Mouse (Mus musculus) kidney, embryonic 14.5 days (tissue): ENCODE measurements at regions not wholly inside any gene's neighbourhood (a gene's known extent, or its start where the extent isn't known, plus 50 kb on each side); places are given as distances from the start of the nearest gene placed in this dataset.

Experiments used
- ATAC-seq: fragments of 200-750 bp; cut with Nextera tagmentation; 2 replicates; pipeline ENCODE4 v1.8.0; 2017; ENCODE audit warnings: moderate number of reproducible peaks, mild to moderate bottlenecking, moderate TSS enrichment, moderate library complexity; ENCODE audit not compliant: low FRiP score, low TSS enrichment
- H3K27ac ChIP-seq: fragments of 300-500 bp; sonication (generic); 2 replicates; pipeline ENCODE4 v1.5.1; 2014; ENCODE audit warnings: low read depth, mild to moderate bottlenecking, low read length, moderate library complexity, mixed read lengths
- H3K27me3 ChIP-seq: fragments of 300-500 bp; sonication (generic); 2 replicates; pipeline ENCODE4 v1.6.1; 2014; ENCODE audit warnings: mild to moderate bottlenecking, low read length; ENCODE audit not compliant: control insufficient read depth, insufficient read depth
- H3K36me3 ChIP-seq: fragments of 300-500 bp; sonication (generic); 2 replicates; pipeline ENCODE4 v1.6.1; 2014; ENCODE audit warnings: low read length, mixed read lengths; ENCODE audit not compliant: control insufficient read depth, insufficient read depth
- H3K4me1 ChIP-seq: fragments of 300-500 bp; sonication (generic); 2 replicates; pipeline ENCODE4 v1.6.1; 2014; ENCODE audit warnings: low read length, mixed read lengths; ENCODE audit not compliant: control insufficient read depth, insufficient read depth
- H3K4me2 ChIP-seq: fragments of 300-500 bp; sonication (generic); replicated peaks from 2 replicates; pipeline ENCODE4 v1.6.1; 2014; ENCODE audit warnings: low read depth, mild to moderate bottlenecking, low read length
- H3K4me3 ChIP-seq: fragments of 300-500 bp; sonication (generic); 2 replicates; pipeline ENCODE4 v1.5.1; 2014; ENCODE audit warnings: mild to moderate bottlenecking, low read length
- H3K9ac ChIP-seq: fragments of 300-500 bp; sonication (generic); 2 replicates; pipeline ENCODE4 v1.6.1; 2014; ENCODE audit warnings: low read depth, mild to moderate bottlenecking, low read length, moderate library complexity
- H3K9me3 ChIP-seq: fragments of 300-500 bp; sonication (generic); 2 replicates; pipeline ENCODE4 v1.6.1; 2016; ENCODE audit warnings: low read length; ENCODE audit not compliant: control insufficient read depth
- WGBS: fragments of 180-500 bp; shearing (Covaris S2); extraction: QIAGEN DNeasy Blood & Tissue Kit; methylation state at CpG from one replicate; pipeline ENCODE4 v1.1.7; 2014; 5-methylcytosine and 5-hydroxymethylcytosine counted together

GRCm38 (mm10) chr1:42542846-42543549 is 152.6 kb upstream of the Pou3f3 start:
- Histone ChIP-seq H3K4me1 (no peaks in the 10 kb centered on the region; the same call in 1 of the 2 replicates), H3K9ac (no peak overlapping the region), H3K9me3 (no peaks in the 10 kb centered on the region), H3K4me2 (no peak overlapping the region), H3K4me3 (no peak overlapping the region), H3K36me3 (no peaks in the 10 kb centered on the region), H3K27me3 (no peaks in the 10 kb centered on the region), H3K27ac (no peak overlapping the region)
- WGBS, result 39% methylated on average over 15 of the region's 15 CpGs
- no peak; the same call in 1 of the 2 replicates for ATAC-seq

- ATAC-seq, result no peak
- 92% methylated on average over 3 of the region's 3 CpGs for WGBS
These were observed 148.7 kb upstream of the Pou3f3 start for GRCm38 (mm10) chr1:42546879-42547278.

GRCm38 (mm10) chr1:42557301-42557700 is 138.3 kb upstream of the Pou3f3 start:
- WGBS, result 88% methylated on average over 2 of the region's 2 CpGs
- no peak overlapping the region for H3K27ac ChIP-seq
- H3K4me2 ChIP-seq, result no peak overlapping the region
- no peak for ATAC-seq
- no peaks in the 10 kb centered on the region for H3K9me3 ChIP-seq
- H3K4me1 ChIP-seq, result no peaks in the 10 kb centered on the region
- H3K4me3 ChIP-seq, result no peak overlapping the region
- no peaks in the 10 kb centered on the region for H3K36me3 ChIP-seq
- H3K9ac ChIP-seq, result no peak overlapping the region
- no peaks in the 10 kb centered on the region for H3K27me3 ChIP-seq

More at GRCm38 (mm10) chr1:42546879-42547278, 148.7 kb upstream of the Pou3f3 start:
- Histone ChIP-seq H3K9me3 (no peaks in the 10 kb centered on the region), H3K4me1 (no peaks in the 10 kb centered on the region), H3K4me2 (no peak overlapping the region), H3K9ac (no peak overlapping the region), H3K36me3 (no peaks in the 10 kb centered on the region), H3K27ac (no peak overlapping the region), H3K27me3 (no peaks in the 10 kb centered on the region), H3K4me3 (no peak overlapping the region)

GRCm38 (mm10) chr1:42567640-42568039 is 127.9 kb upstream of the Pou3f3 start:
- ATAC-seq, result no peak
- H3K4me1 ChIP-seq, result no peaks in the 10 kb centered on the region
- 81% methylated on average over 6 of the region's 6 CpGs for WGBS

GRCm38 (mm10) chr1:42585191-42585590 is 110.4 kb upstream of the Pou3f3 start:
- H3K4me1 ChIP-seq, result no peaks in the 10 kb centered on the region
- no peak overlapping the region for H3K9ac ChIP-seq
- no peak overlapping the region for H3K27ac ChIP-seq
- WGBS, result 90% methylated on average over 3 of the region's 3 CpGs
- no peak overlapping the region for H3K4me2 ChIP-seq
- ATAC-seq, result no peak
- no peaks in the 10 kb centered on the region for H3K36me3 ChIP-seq
- H3K4me3 ChIP-seq, result no peak overlapping the region
- H3K9me3 ChIP-seq, result no peaks in the 10 kb centered on the region
- no peaks in the 10 kb centered on the region for H3K27me3 ChIP-seq

More at GRCm38 (mm10) chr1:42567640-42568039, 127.9 kb upstream of the Pou3f3 start:
- no peak overlapping the region for H3K27ac ChIP-seq
- H3K27me3 ChIP-seq, result no peaks in the 10 kb centered on the region
- no peak overlapping the region for H3K4me2 ChIP-seq
- no peak overlapping the region for H3K4me3 ChIP-seq
- H3K9me3 ChIP-seq, result no peaks in the 10 kb centered on the region
- H3K9ac ChIP-seq, result no peak overlapping the region
- H3K36me3 ChIP-seq, result no peaks in the 10 kb centered on the region

GRCm38 (mm10) chr1:42588499-42588898 is 107.1 kb upstream of the Pou3f3 start:
- Histone ChIP-seq H3K4me1 (no peaks in the 10 kb centered on the region), H3K9me3 (no peaks in the 10 kb centered on the region), H3K9ac (no peak overlapping the region), H3K27me3 (no peaks in the 10 kb centered on the region), H3K4me3 (no peak overlapping the region), H3K4me2 (no peak overlapping the region), H3K36me3 (no peaks in the 10 kb centered on the region), H3K27ac (no peak overlapping the region)
- 29% methylated on average over 10 of the region's 10 CpGs for WGBS
- no peak for ATAC-seq

- ATAC-seq, result no peak; the same call in 1 of the 2 replicates
- H3K4me2 ChIP-seq, result no peak overlapping the region
- WGBS, result 40% methylated on average over 7 of the region's 7 CpGs
These were observed 106.1 kb upstream of the Pou3f3 start for GRCm38 (mm10) chr1:42589442-42589841.

GRCm38 (mm10) chr1:42591855-42592254 is 103.7 kb upstream of the Pou3f3 start:
- no peaks in the 10 kb centered on the region for H3K9me3 ChIP-seq
- H3K4me3 ChIP-seq, result no peak overlapping the region
- H3K4me2 ChIP-seq, result no peak overlapping the region
- H3K36me3 ChIP-seq, result no peaks in the 10 kb centered on the region
- H3K9ac ChIP-seq, result no peak overlapping the region
- no peaks in the 10 kb centered on the region for H3K27me3 ChIP-seq
- H3K4me1 ChIP-seq, result no peaks in the 10 kb centered on the region
- WGBS, result 90% methylated on average over 1 of the region's 1 CpGs
- ATAC-seq, result no peak
- H3K27ac ChIP-seq, result no peak overlapping the region

More at GRCm38 (mm10) chr1:42589442-42589841, 106.1 kb upstream of the Pou3f3 start:
- Histone ChIP-seq H3K36me3 (no peaks in the 10 kb centered on the region), H3K4me3 (no peak overlapping the region), H3K27ac (no peak overlapping the region), H3K9ac (no peak overlapping the region), H3K27me3 (no peaks in the 10 kb centered on the region), H3K4me1 (no peaks in the 10 kb centered on the region), H3K9me3 (no peaks in the 10 kb centered on the region)

- Histone ChIP-seq H3K4me3 (no peak overlapping the region), H3K4me2 (no peak overlapping the region), H3K9ac (no peak overlapping the region), H3K27ac (no peak overlapping the region), H3K9me3 (no peaks in the 10 kb centered on the region), H3K4me1 (no peaks in the 10 kb centered on the region), H3K36me3 (no peaks in the 10 kb centered on the region), H3K27me3 (no peaks in the 10 kb centered on the region)
- 76% methylated on average over 4 of the region's 4 CpGs for WGBS
- ATAC-seq, result no peak
These were observed 98.5 kb upstream of the Pou3f3 start for GRCm38 (mm10) chr1:42597065-42597464.
